Mouse (Mus musculus) CD8-positive naive resting alpha-beta T cell, adult 2 months (primary cell): ENCODE measurements around the gene Sulf2.

Experiments
- DNase-seq, 2 experiments: peaks; one replicate each; pipeline ENCODE4 v3.0.0; 2022; ENCODE audit warnings: low read depth in 2 of 2, low spot score in 2 of 2

Gene Sulf2

DNA sequence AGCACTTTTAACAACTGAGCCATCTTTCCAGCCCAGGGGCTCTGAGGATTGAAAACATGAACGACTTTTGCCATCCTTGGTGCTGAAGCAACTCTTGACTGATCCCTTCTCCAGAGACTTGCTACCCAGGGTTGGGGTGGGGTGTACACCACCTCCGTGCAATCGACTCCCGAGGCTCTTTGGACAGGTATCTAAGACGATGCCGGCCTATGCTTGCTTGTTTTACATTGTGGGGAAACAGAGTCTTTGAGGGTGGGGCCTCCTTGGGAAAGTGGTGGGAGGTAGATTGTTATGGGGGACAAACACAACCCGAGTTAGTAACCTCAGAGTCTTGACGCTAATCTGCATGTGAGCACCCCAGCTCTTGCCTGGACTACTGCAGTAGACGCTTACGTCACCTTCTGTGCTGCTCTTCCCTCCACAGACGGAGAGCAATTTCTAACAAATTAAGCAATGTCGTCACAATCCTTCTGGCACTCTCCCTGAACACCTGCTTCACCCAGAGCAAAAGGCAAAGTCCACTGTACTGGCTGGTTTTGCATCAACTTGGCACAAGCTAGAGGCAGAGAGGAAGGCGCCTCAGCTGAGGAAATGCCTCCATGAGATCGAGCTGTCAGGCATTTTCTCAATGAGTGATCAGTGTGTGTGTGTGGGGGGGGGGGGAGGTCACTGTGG lies 33.6 kb downstream of the Sulf2 start:
- no peak for DNase-seq

DNA sequence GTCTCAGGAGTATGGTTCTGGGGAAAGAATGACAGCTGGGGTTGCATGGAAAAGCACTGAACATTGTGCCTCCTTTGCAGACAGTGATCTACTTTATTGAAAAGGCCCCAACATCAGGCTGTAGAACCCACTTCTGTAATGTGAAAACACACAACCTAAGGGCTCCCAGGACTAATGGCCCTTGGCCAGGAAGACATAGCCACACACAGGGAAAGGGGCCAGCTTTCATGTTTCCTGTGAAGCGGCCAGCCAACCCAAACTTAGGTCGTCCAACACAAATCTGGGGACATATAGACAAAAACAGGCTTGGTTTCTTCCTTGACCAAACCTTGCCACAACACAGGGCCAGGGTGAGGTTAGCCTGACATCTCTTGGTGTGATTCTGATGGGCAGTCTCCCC lies 35.5 kb downstream of the Sulf2 start:
- no peak for DNase-seq

GRCm38 (mm10) chr2:166116704-166117103 lies 38.8 kb downstream of the Sulf2 start:
- DNase-seq, result no peak

GRCm38 (mm10) chr2:166116278-166116608 lies 39.2 kb downstream of the Sulf2 start:
- no peak for DNase-seq

- DNase-seq, result no peak
Observed at GRCm38 (mm10) chr2:166115571-166116277, 39.7 kb downstream of the Sulf2 start.

- no peak for DNase-seq
Observed at GRCm38 (mm10) chr2:166112986-166113385, 42.5 kb downstream of the Sulf2 start.

DNA sequence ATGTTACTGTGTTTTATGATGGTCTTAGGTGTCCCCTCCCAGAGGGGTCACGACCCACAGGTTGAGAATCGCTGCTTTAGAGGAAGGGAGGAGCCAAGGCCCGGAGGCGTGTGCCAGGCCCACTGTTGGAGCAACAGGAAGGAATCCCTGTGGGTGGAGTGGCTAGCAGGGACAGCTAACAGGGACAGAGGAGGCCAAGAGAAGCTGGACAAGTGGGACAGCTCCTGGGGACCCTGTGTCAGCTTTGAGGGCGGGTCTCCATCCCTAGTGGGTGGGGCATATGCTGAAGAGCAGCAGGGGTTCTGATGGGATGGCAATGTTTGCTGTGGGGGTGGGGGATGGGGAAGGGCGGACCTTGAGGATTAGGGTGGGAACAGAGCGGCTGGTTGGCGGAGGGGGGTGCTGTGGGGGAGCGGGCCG lies 43.6 kb downstream of the Sulf2 start:
- no peak for DNase-seq

DNA sequence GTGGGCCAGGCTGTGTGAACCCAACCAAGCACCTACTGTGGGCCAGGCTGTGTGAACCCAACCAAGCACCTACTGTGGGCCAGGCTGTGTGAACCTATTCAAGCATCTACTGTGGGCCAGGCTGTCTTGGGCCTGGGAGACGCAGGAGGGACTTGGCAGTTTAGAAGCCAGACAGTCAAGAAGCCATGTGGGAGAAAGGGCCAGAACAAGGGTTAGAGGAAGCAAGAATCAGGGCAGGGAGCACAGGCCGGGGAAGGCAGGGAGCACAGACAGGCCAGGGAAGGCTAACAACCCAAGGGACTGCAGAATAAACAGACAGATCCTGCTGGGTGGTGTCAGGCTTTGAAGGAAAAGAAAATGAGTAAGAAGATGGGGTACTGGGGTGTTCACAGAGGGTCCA lies 44.2 kb downstream of the Sulf2 start:
- DNase-seq, result no peak

- no peak for DNase-seq
Observed at GRCm38 (mm10) chr2:166110764-166111163, 44.7 kb downstream of the Sulf2 start.

- DNase-seq, result peak; percentile 28 to 50
Observed at GRCm38 (mm10) chr2:166108326-166108725, 47.1 kb downstream of the Sulf2 start.

DNA sequence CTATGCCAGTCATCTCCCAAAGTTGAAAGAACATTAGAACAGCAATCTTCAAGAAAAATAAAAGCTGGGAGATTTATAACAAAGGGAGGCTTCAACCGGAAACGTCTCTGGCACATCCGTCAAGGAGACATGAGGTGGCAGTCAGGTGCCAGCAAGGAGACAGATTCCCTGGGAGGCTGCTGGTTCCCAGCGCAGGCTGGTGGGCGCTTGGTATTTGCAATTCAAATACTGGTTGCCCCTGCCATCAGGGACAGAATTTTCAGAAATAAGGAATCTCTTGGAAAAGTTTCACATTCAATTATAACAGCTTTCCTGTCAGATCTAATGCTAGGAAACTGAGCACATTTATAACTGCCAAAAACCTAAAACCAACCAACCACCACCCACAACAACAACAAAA lies 47.6 kb downstream of the Sulf2 start:
- no peak for DNase-seq

DNA sequence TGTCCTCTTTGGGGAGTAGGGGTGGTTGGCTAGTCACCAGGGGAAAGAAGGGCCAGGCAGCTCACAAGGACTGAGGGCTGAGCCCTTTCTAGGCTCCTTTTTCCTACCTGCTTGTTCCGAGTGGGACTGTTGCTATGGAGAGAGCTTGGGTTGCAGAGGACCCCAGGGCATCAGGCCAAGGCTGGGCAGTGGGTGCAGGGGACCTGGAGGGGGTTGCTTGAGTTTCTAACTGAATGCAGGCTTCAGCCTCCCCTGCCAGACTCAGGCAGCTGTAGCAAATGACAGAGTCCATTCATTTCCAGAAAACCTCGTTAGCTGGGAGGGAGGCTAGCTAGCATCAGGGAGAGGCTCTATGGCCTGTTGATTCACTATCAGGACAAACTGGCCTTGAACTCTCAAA lies 48.8 kb downstream of the Sulf2 start:
- DNase-seq, result no peak

DNA sequence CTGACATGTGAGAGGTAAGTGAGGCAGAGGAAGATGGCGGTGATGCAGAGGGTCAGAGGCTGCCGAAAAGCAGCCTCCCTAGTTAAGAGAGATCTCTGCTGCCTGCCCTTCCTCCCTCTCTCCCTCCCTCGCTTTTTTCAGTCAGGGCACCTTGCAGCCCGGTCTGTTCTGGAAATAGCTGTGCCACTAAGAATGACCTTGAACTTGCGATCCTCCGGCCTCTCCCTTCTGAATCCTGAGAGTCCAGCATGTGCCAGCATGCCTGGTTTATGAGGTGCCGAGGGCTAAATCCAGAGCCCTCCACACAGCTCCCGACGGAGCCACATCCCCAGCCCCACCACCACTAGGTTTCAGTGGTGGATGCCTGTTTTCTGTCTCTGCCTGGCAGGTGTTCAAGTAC lies 49.6 kb downstream of the Sulf2 start:
- no peak for DNase-seq

GRCm38 (mm10) chr2:166102893-166103292 lies 52.6 kb downstream of the Sulf2 start:
- no peak for DNase-seq

- no peak for DNase-seq
Observed at GRCm38 (mm10) chr2:166100309-166101262, 54.9 kb downstream of the Sulf2 start.

- DNase-seq, result no peak
Observed at GRCm38 (mm10) chr2:166098292-166098933, 57.0 kb downstream of the Sulf2 start.

GRCm38 (mm10) chr2:166097443-166098291 lies 57.8 kb downstream of the Sulf2 start:
- no peak for DNase-seq

- no peak for DNase-seq
Observed at GRCm38 (mm10) chr2:166096834-166097233, 58.6 kb downstream of the Sulf2 start.

DNA sequence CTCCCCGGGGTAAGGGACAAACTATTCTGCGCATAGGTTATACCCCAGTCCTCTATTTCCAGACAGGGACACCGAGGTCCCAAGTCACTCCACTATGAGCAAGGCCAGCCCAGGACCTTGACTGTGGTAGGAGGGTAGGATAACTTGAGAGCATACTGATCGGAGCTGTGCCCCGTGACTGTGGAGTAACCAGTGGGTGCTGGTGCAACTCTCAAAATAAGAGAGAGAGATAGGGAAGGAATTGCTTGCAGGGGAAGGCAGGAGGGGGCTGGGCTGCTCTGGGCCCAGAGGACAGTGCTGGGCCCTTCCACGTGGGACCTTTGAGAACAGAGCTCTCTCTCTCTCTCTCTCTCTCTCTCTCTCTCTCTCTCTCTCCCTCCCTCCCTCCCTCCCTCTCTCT lies 59.2 kb downstream of the Sulf2 start:
- DNase-seq, result no peak

- no peak for DNase-seq
Observed at GRCm38 (mm10) chr2:166092412-166092811, 63.1 kb downstream of the Sulf2 start.
